Mouse (Mus musculus) thymus, postnatal 10 days (tissue): ENCODE results near the gene H2afy2.
A peak's percentile ranks its signal among the peaks of the same experiment; 100 is the strongest.

Source experiments
- DNase-seq, 2 experiments: peaks; one replicate each; pipeline ENCODE4 v3.0.0; 2021; ENCODE audit warnings: low spot score in 2 of 2

H2afy2 gene

GRCm38 (mm10) chr10:61783621-61784251 lies at the start of gene H2afy2:
Gene H2afy2 (minus strand): TSS chr10:61784147.
- peak in 1 of 2 experiments; percentile 11 for DNase-seq

- no peak for DNase-seq
Observed at GRCm38 (mm10) chr10:61832713-61833112, 48.8 kb upstream of the H2afy2 start.

- no peak for DNase-seq
Observed at GRCm38 (mm10) chr10:61831741-61832140, 47.8 kb upstream of the H2afy2 start.

- no peak for DNase-seq
Observed at GRCm38 (mm10) chr10:61831251-61831650, 47.3 kb upstream of the H2afy2 start.

GRCm38 (mm10) chr10:61830817-61831216 lies 46.9 kb upstream of the H2afy2 start:
- no peak for DNase-seq

- DNase-seq: no peak
Observed at GRCm38 (mm10) chr10:61829046-61829445, 45.1 kb upstream of the H2afy2 start.

- no peak for DNase-seq
Observed at GRCm38 (mm10) chr10:61827950-61828936, 44.3 kb upstream of the H2afy2 start.

- DNase-seq: no peak
Observed at GRCm38 (mm10) chr10:61826753-61827435, 42.9 kb upstream of the H2afy2 start.

GRCm38 (mm10) chr10:61825979-61826752 lies 42.2 kb upstream of the H2afy2 start:
- DNase-seq: no peak

- no peak for DNase-seq
Observed at GRCm38 (mm10) chr10:61825536-61825935, 41.6 kb upstream of the H2afy2 start.

- no peak for DNase-seq
Observed at GRCm38 (mm10) chr10:61823731-61824115, 39.8 kb upstream of the H2afy2 start.

GRCm38 (mm10) chr10:61822968-61823730 lies 39.2 kb upstream of the H2afy2 start:
- no peak for DNase-seq

- DNase-seq: no peak
Observed at GRCm38 (mm10) chr10:61820050-61820449, 36.1 kb upstream of the H2afy2 start.

- no peak for DNase-seq
Observed at GRCm38 (mm10) chr10:61811987-61812386, 28.0 kb upstream of the H2afy2 start.

GRCm38 (mm10) chr10:61798133-61798576 lies 14.2 kb upstream of the H2afy2 start:
- no peak for DNase-seq

GRCm38 (mm10) chr10:61795458-61795857 lies 11.5 kb upstream of the H2afy2 start:
- DNase-seq: no peak

- DNase-seq: no peak
Observed at GRCm38 (mm10) chr10:61794971-61795370, 11.0 kb upstream of the H2afy2 start.

- no peak for DNase-seq
Observed at GRCm38 (mm10) chr10:61793015-61793414, 9.1 kb upstream of the H2afy2 start.

- no peak for DNase-seq
Observed at GRCm38 (mm10) chr10:61788499-61788898, 4.6 kb upstream of the H2afy2 start.

GRCm38 (mm10) chr10:61787541-61788313 lies 3.8 kb upstream of the H2afy2 start:
- no peak for DNase-seq
